Mouse (Mus musculus): ENCODE measurements around the gene Cst7.

The Cst7 gene

DNA sequence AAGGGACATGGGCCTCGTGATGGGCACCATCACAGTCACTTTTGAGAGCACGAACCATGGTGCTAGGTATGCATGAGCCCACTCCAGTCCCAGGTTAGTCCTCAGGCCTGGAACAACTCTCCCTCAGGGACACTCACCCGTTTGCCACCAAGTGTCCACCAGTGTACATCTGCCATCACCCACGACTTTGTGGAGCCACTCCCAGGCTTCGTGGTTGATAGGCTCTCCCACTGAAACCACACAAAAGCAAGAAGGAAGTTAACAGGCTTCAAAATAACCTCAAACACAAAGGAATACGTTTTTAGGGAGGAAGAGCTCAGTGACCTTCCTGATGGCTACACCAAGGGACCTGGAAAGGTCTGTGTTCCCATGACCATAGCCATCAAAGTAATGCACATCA lies 56.9 kb downstream of the Cst7 start:
- no peak for DNase-seq (ENCODE audit: low spot score)
